Mouse (Mus musculus) erythroblast, embryonic 14.5 days (primary cell): ENCODE measurements around the gene Gm10645. TPM values are rescaled to one million over a fixed set of nuclear protein-coding genes. Genes with fewer than 3 reads are reported as not detected.

Experiments
- H3K27me3 ChIP-seq: 2 replicates; pipeline ENCODE4 v1.6.1; 2012; ENCODE audit warnings: inconsistent platforms; ENCODE audit not compliant: control insufficient read depth
- H3K36me3 ChIP-seq: 2 replicates; pipeline ENCODE4 v1.6.1; 2012; ENCODE audit warnings: mild to moderate bottlenecking, inconsistent platforms; ENCODE audit not compliant: control insufficient read depth
- H3K4me1 ChIP-seq: 2 replicates; pipeline ENCODE4 v1.6.1; 2012; ENCODE audit warnings: inconsistent platforms; ENCODE audit not compliant: control insufficient read depth
- H3K4me3 ChIP-seq: replicated peaks from 2 replicates; pipeline ENCODE3; 2012; ENCODE audit warnings: moderate library complexity, mild to moderate bottlenecking, inconsistent platforms
- H3K9me3 ChIP-seq: 2 replicates; pipeline ENCODE4 v1.6.1; 2012; ENCODE audit warnings: low read length, inconsistent platforms, mixed read lengths; ENCODE audit not compliant: control insufficient read depth
- GATA1 ChIP-seq: IDR thresholded peaks from 2 replicates; pipeline ENCODE4 v1.6.1; 2012; ENCODE audit warnings: low read length, inconsistent platforms, mixed read lengths
- TAL1 ChIP-seq: IDR thresholded peaks from 3 replicates; pipeline ENCODE4 v1.6.1; 2012; ENCODE audit warnings: low read length, inconsistent platforms, mixed read lengths
- polyA plus RNA-seq: library from polyadenylated mRNA; stranded (reverse); fragments of >175 nt; gene quantifications from 2 replicates; pipeline ENCODE4 v1.2.3, GENCODE M21; 2012

Gene Gm10645
- polyA plus RNA-seq, 1 experiment: not detected

GRCm38 (mm10) chr8:83170894-83171293 is 4.9 kb upstream of the Gm10645 start:
- no peaks in the 10 kb centered on the region for H3K9me3 ChIP-seq
- no peak overlapping the region for H3K4me3 ChIP-seq
- peaks cover under 1% of the 10 kb centered on the region; the same call in 1 of the 2 replicates for H3K4me1 ChIP-seq

GRCm38 (mm10) chr8:83169709-83170108 is 3.7 kb upstream of the Gm10645 start:
- Histone ChIP-seq H3K4me3 (no peak overlapping the region), H3K9me3 (peaks cover 3% of the 10 kb centered on the region; the same call in 1 of the 2 replicates), H3K36me3 (no peaks in the 10 kb centered on the region), H3K27me3 (peaks cover 38% of the 10 kb centered on the region), H3K4me1 (peaks cover 3% of the 10 kb centered on the region; the same call in 1 of the 2 replicates)
- TF ChIP-seq GATA1 (no peak), TAL1 (no peak)

More at GRCm38 (mm10) chr8:83170894-83171293, 4.9 kb upstream of the Gm10645 start:
- TF ChIP-seq GATA1 (no peak), TAL1 (no peak)
- Histone ChIP-seq H3K36me3 (no peaks in the 10 kb centered on the region), H3K27me3 (peaks cover 26% of the 10 kb centered on the region)

- Histone ChIP-seq H3K27me3 (peaks cover 44% of the 10 kb centered on the region), H3K9me3 (peaks cover 3% of the 10 kb centered on the region; the same call in 1 of the 2 replicates), H3K36me3 (no peaks in the 10 kb centered on the region), H3K4me3 (no peak overlapping the region), H3K4me1 (peaks cover 3% of the 10 kb centered on the region; the same call in 1 of the 2 replicates)
- TF ChIP-seq TAL1 (no peak), GATA1 (no peak)
Measured at GRCm38 (mm10) chr8:83169127-83169526, 3.2 kb upstream of the Gm10645 start.

- Histone ChIP-seq H3K9me3 (peaks cover 3% of the 10 kb centered on the region; the same call in 1 of the 2 replicates), H3K36me3 (no peaks in the 10 kb centered on the region), H3K27me3 (peaks cover 48% of the 10 kb centered on the region), H3K4me1 (peaks cover 3% of the 10 kb centered on the region; the same call in 1 of the 2 replicates), H3K4me3 (no peak overlapping the region)
- TF ChIP-seq GATA1 (no peak), TAL1 (no peak)
Measured at GRCm38 (mm10) chr8:83167932-83168331, 2.0 kb upstream of the Gm10645 start.

GRCm38 (mm10) chr8:83165235-83165930 is 587 bp downstream of the Gm10645 start, which contains the start of gene Tbc1d9:
TSS of gene Tbc1d9 (plus strand) at chr8:83165352.
- Histone ChIP-seq H3K9me3 (peaks cover 3% of the 10 kb centered on the region; the same call in 1 of the 2 replicates), H3K4me3 (peak within 1 kb of the TSS; percentile 52), H3K27me3 (peaks cover 48% of the 10 kb centered on the region), H3K36me3 (no peaks in the 10 kb centered on the region), H3K4me1 (peaks cover 3% of the 10 kb centered on the region; the same call in 1 of the 2 replicates)
- TF ChIP-seq TAL1 (no peak), GATA1 (no peak)

- H3K9me3 ChIP-seq: peaks cover 3% of the 10 kb centered on the region; the same call in 1 of the 2 replicates
- H3K4me1 ChIP-seq: no peaks in the 10 kb centered on the region
- TF ChIP-seq GATA1 (no peak), TAL1 (no peak)
- no peaks in the 10 kb centered on the region for H3K36me3 ChIP-seq
- no peak overlapping the region for H3K4me3 ChIP-seq
- H3K27me3 ChIP-seq: peaks cover 19% of the 10 kb centered on the region
Measured at GRCm38 (mm10) chr8:83160613-83161012, 5.4 kb downstream of the Gm10645 start.

GRCm38 (mm10) chr8:83159615-83160014 is 6.4 kb downstream of the Gm10645 start:
- Histone ChIP-seq H3K9me3 (no peaks in the 10 kb centered on the region), H3K27me3 (peaks cover 9% of the 10 kb centered on the region), H3K4me1 (no peaks in the 10 kb centered on the region), H3K4me3 (no peak overlapping the region), H3K36me3 (no peaks in the 10 kb centered on the region)
- TF ChIP-seq GATA1 (no peak), TAL1 (no peak)

- Histone ChIP-seq H3K27me3 (peaks cover 3% of the 10 kb centered on the region), H3K9me3 (no peaks in the 10 kb centered on the region), H3K4me1 (no peaks in the 10 kb centered on the region), H3K36me3 (no peaks in the 10 kb centered on the region), H3K4me3 (no peak overlapping the region)
- no peak for TF ChIP-seq GATA1
- TF ChIP-seq TAL1: no peak
Measured at GRCm38 (mm10) chr8:83158971-83159370, 7.0 kb downstream of the Gm10645 start.

- Histone ChIP-seq H3K36me3 (no peaks in the 10 kb centered on the region), H3K27me3 (no peaks in the 10 kb centered on the region), H3K4me3 (no peak overlapping the region), H3K4me1 (no peaks in the 10 kb centered on the region), H3K9me3 (no peaks in the 10 kb centered on the region)
- TF ChIP-seq TAL1: no peak
- no peak for TF ChIP-seq GATA1
Measured at GRCm38 (mm10) chr8:83155110-83155509, 10.9 kb downstream of the Gm10645 start.
